Mouse (Mus musculus): ENCODE measurements around the gene Vsig2.

- no peak for TF ChIP-seq POLR2A (IDR thresholded peaks at IDR 0.05; ENCODE audit: low read depth, low read length)
- TF ChIP-seq CTCF (IDR thresholded peaks at IDR 0.05; ENCODE audit: borderline replicate concordance, insufficient read depth, low read length), result no peak
These were observed 1.3 kb upstream of the Vsig2 start for GRCm38 (mm10) chr9:37537658-37538250.

All from embryonic fibroblast, embryonic 13.5 days (primary cell).